Mouse (Mus musculus) liver, adult 2 months (tissue): Measurements from ENCODE around the gene Gm9857. TPM values are rescaled to one million over a fixed set of nuclear protein-coding genes. Genes with fewer than 3 reads are reported as not detected.

Experiments
- DNase-seq: peaks from one replicate; pipeline ENCODE4 v3.0.0-alpha.2; 2011; ENCODE audit warnings: low read depth, low spot score; ENCODE audit errors: extremely low read depth
- H3K27ac ChIP-seq: fragments of 200-500 bp; replicated peaks from 2 replicates; pipeline ENCODE4 v1.5.1; 2012; ENCODE audit warnings: low read depth, mild to moderate bottlenecking, control low read depth, inconsistent platforms, low read length; ENCODE audit not compliant: insufficient read depth
- H3K27me3 ChIP-seq: fragments of 200-500 bp; 2 replicates; pipeline ENCODE4 v1.6.1; 2012; ENCODE audit warnings: mild to moderate bottlenecking, moderate library complexity, low read length, inconsistent platforms; ENCODE audit not compliant: control insufficient read depth, insufficient read depth
- H3K36me3 ChIP-seq: fragments of 200-500 bp; 2 replicates; pipeline ENCODE4 v1.6.1; 2012; ENCODE audit warnings: low read length, inconsistent platforms; ENCODE audit not compliant: control insufficient read depth, insufficient read depth
- H3K4me1 ChIP-seq: fragments of 200-500 bp; 2 replicates; pipeline ENCODE4 v1.6.1; 2011; ENCODE audit warnings: low read length; ENCODE audit not compliant: control insufficient read depth, insufficient read depth
- H3K4me3 ChIP-seq: fragments of 200-500 bp; 2 replicates; pipeline ENCODE4 v1.5.1; 2011; ENCODE audit warnings: low read depth, mild to moderate bottlenecking, control low read depth, low read length, moderate library complexity; ENCODE audit not compliant: insufficient read depth
- H3K79me2 ChIP-seq: fragments of 200-500 bp; 2 replicates; pipeline ENCODE4 v1.6.1; 2012; ENCODE audit warnings: inconsistent platforms, mild to moderate bottlenecking, low read length, moderate library complexity; ENCODE audit not compliant: control insufficient read depth, insufficient read depth
- H3K9ac ChIP-seq: fragments of 200-500 bp; 2 replicates; pipeline ENCODE4 v1.6.1; 2012; ENCODE audit warnings: low read depth, mild to moderate bottlenecking, control low read depth, inconsistent platforms, low read length
- CTCF ChIP-seq: fragments of 200-500 bp; IDR thresholded peaks from 2 replicates; pipeline ENCODE4 v1.5.1; 2011; ENCODE audit warnings: low read depth, low read length, control low read depth
- POLR2A ChIP-seq: fragments of 200-500 bp; IDR thresholded peaks from 2 replicates; pipeline ENCODE4 v1.6.1; 2011; ENCODE audit warnings: low read length, control low read depth; ENCODE audit not compliant: insufficient read depth; ENCODE audit errors: extremely low read depth
- WGBS: fragments of 180-500 bp; shearing (Covaris S2); methylation state at CpG from one replicate; pipeline ENCODE4 v1.1.7; 2018; 5-methylcytosine and 5-hydroxymethylcytosine counted together
- polyA plus RNA-seq: library from polyadenylated mRNA; depleted of rRNA; stranded (reverse); fragments of >200 nt; gene quantifications from 2 replicates; pipeline ENCODE4 v1.2.3, GENCODE M21; 2012; rRNA removed
- total RNA-seq: library from RNA; depleted of rRNA; stranded (reverse); fragments of >200 nt; gene quantifications from 2 replicates; pipeline ENCODE4 v1.2.3, GENCODE M21; 2014; rRNA removed

Gene Gm9857
- total and polyA plus RNA-seq, 2 experiments, result not detected

- Histone ChIP-seq H3K27me3 (no peaks in the 10 kb centered on the region), H3K27ac (no peak overlapping the region), H3K79me2 (no peaks in the 10 kb centered on the region), H3K9ac (no peak overlapping the region), H3K4me3 (no peak overlapping the region), H3K4me1 (no peaks in the 10 kb centered on the region; the same call in 1 of the 2 replicates), H3K36me3 (peaks cover 9% of the 10 kb centered on the region)
- TF ChIP-seq POLR2A, result no peak
- DNase-seq, result no peak
- WGBS, result 91% methylated on average over 4 of the region's 4 CpGs
Observed at GRCm38 (mm10) chr3:108898640-108899039, 41.6 kb downstream of the Gm9857 start.

DNA sequence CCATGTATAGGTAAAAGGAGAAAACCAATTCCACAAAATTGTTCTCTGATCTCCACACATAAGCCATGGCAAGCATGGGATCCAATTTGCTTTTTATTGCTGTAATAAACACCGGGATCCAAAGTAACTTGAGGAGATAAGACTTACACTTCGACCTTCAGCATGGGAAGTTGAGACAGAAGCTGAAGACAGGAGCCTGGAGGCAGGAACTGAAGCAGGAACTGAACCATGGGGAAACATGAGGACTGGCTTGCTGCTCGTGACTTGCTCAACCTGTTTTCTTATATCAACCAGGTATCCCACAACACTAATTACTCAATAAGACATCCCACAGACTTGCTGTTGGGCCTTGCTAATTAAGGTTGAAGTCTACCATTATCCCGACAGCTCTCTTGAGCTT lies 47.3 kb downstream of the Gm9857 start:
- WGBS, result 65% methylated on average over 4 of the region's 4 CpGs
- DNase-seq, result no peak

GRCm38 (mm10) chr3:108892080-108892479 lies 48.2 kb downstream of the Gm9857 start:
- Histone ChIP-seq H3K27me3 (no peaks in the 10 kb centered on the region), H3K27ac (no peak overlapping the region), H3K79me2 (no peaks in the 10 kb centered on the region), H3K36me3 (no peaks in the 10 kb centered on the region), H3K9ac (no peak overlapping the region), H3K4me3 (no peak overlapping the region), H3K4me1 (no peaks in the 10 kb centered on the region)
- no peak for DNase-seq
- WGBS, result 76% methylated on average over 1 of the region's 1 CpGs
- TF ChIP-seq POLR2A (no peak), CTCF (no peak)

More for the DNA sequence above, 47.3 kb downstream of the Gm9857 start:
- H3K4me1 ChIP-seq, result no peaks in the 10 kb centered on the region
- H3K27me3 ChIP-seq, result no peaks in the 10 kb centered on the region
- H3K4me3 ChIP-seq, result no peak overlapping the region
- no peaks in the 10 kb centered on the region for H3K36me3 ChIP-seq
- H3K79me2 ChIP-seq, result no peaks in the 10 kb centered on the region
- TF ChIP-seq POLR2A (no peak), CTCF (no peak)
- H3K9ac ChIP-seq, result no peak overlapping the region
- H3K27ac ChIP-seq, result no peak overlapping the region

Other genes with a start within 250 kb of the Gm9857 start
- gene Gpsm2, start 218.1 kb downstream of the Gm9857 start, total RNA-seq, result 9.9 and 10.9 TPM in 2 replicates
- gene Gpsm2, start 218.1 kb downstream of the Gm9857 start, polyA plus RNA-seq, result 2.4 and 2.9 TPM in 2 replicates
- gene Aknad1, start 200.8 kb downstream of the Gm9857 start, total RNA-seq, result not detected in 2 replicates
- not detected in 2 replicates for gene Aknad1, start 200.8 kb downstream of the Gm9857 start, polyA plus RNA-seq
- gene Stxbp3, start 99.9 kb downstream of the Gm9857 start, total RNA-seq, result 28.9 and 34.3 TPM in 2 replicates
- 6.0 and 6.7 TPM in 2 replicates for gene Stxbp3, start 99.9 kb downstream of the Gm9857 start, polyA plus RNA-seq
- gene Fndc7, start 50.4 kb downstream of the Gm9857 start, total RNA-seq, result 0.09 and 0.13 TPM in 2 replicates
- 0.02 and 0.09 TPM in 2 replicates for gene Fndc7, start 50.4 kb downstream of the Gm9857 start, polyA plus RNA-seq
- gene Prpf38b, start 28.7 kb downstream of the Gm9857 start, total RNA-seq, result 22.8 and 25.7 TPM in 2 replicates
- 13.8 and 17.2 TPM in 2 replicates for gene Prpf38b, start 28.7 kb downstream of the Gm9857 start, polyA plus RNA-seq
- gene Henmt1, start 572 bp downstream of the Gm9857 start, total RNA-seq, result not detected in 2 replicates
- not detected in 2 replicates for gene Henmt1, start 572 bp downstream of the Gm9857 start, polyA plus RNA-seq
- gene Fam102b, start 87.2 kb upstream of the Gm9857 start, total RNA-seq, result 1.8 and 2.1 TPM in 2 replicates
- gene Fam102b, start 87.2 kb upstream of the Gm9857 start, polyA plus RNA-seq, result 0.19 and 0.28 TPM in 2 replicates
- not detected in 2 replicates for gene Slc25a54, start 140.0 kb upstream of the Gm9857 start, total RNA-seq
- gene Slc25a54, start 140.0 kb upstream of the Gm9857 start, polyA plus RNA-seq, result not detected in 2 replicates
- 1.9 and 2.1 TPM in 2 replicates for gene Slc25a24, start 182.7 kb upstream of the Gm9857 start, total RNA-seq
- gene Slc25a24, start 182.7 kb upstream of the Gm9857 start, polyA plus RNA-seq, result 0.14 and 0.28 TPM in 2 replicates